Mouse (Mus musculus) lung, postnatal 25 days (tissue): Measurements from ENCODE around the gene Fign.

Experiments
- DNase-seq: peaks from one replicate; pipeline ENCODE4 v3.0.0; 2022; ENCODE audit warnings: low spot score

The Fign gene

GRCm38 (mm10) chr2:64059477-64059876, 38.4 kb downstream of the Fign start:
- peak; percentile 22 for DNase-seq

- no peak for DNase-seq
Observed at GRCm38 (mm10) chr2:64048142-64048541, 49.7 kb downstream of the Fign start.

GRCm38 (mm10) chr2:64043099-64043498, 54.7 kb downstream of the Fign start:
- peak; percentile 68 for DNase-seq

- DNase-seq, result no peak
Observed at GRCm38 (mm10) chr2:64035393-64035792, 62.4 kb downstream of the Fign start.

- DNase-seq, result no peak
Observed at GRCm38 (mm10) chr2:64033871-64034270, 64.0 kb downstream of the Fign start.

GRCm38 (mm10) chr2:64025961-64026360, 71.9 kb downstream of the Fign start:
- DNase-seq, result no peak

- no peak for DNase-seq
Observed at GRCm38 (mm10) chr2:63994304-63995023, 103.4 kb downstream of the Fign start.

GRCm38 (mm10) chr2:63985426-63985825, 112.4 kb downstream of the Fign start:
- peak; percentile 76 for DNase-seq

GRCm38 (mm10) chr2:63982351-63982751, 115.5 kb downstream of the Fign start:
- DNase-seq, result peak; percentile 2

GRCm38 (mm10) chr2:63981449-63981848, 116.4 kb downstream of the Fign start:
- DNase-seq, result no peak

GRCm38 (mm10) chr2:63969633-63970032, 128.2 kb downstream of the Fign start:
- no peak for DNase-seq

GRCm38 (mm10) chr2:63931041-63931440, 166.8 kb downstream of the Fign start:
- DNase-seq, result no peak

- no peak for DNase-seq
Observed at GRCm38 (mm10) chr2:63926481-63927097, 171.2 kb downstream of the Fign start.

GRCm38 (mm10) chr2:63925721-63926235, 172.1 kb downstream of the Fign start:
- peak; percentile 17 for DNase-seq
